Mouse (Mus musculus) thymus, adult 2 months (tissue): ENCODE measurements around the gene Limd1.

Experiments used
- CTCF ChIP-seq: fragments of 200-500 bp; IDR thresholded peaks from 2 replicates; pipeline ENCODE4 v1.5.1; 2012; ENCODE audit warnings: mild to moderate bottlenecking, control low read depth, low read length, moderate library complexity, borderline replicate concordance; ENCODE audit not compliant: control insufficient read depth, poor library complexity, insufficient read depth; ENCODE audit errors: extremely low read depth
- POLR2A ChIP-seq: fragments of 200-500 bp; IDR thresholded peaks from 2 replicates; pipeline ENCODE4 v1.6.1; 2012; ENCODE audit warnings: mild to moderate bottlenecking, low read length, control low read depth, moderate library complexity; ENCODE audit not compliant: control insufficient read depth, poor library complexity, insufficient read depth; ENCODE audit errors: extremely low read depth

DNA sequence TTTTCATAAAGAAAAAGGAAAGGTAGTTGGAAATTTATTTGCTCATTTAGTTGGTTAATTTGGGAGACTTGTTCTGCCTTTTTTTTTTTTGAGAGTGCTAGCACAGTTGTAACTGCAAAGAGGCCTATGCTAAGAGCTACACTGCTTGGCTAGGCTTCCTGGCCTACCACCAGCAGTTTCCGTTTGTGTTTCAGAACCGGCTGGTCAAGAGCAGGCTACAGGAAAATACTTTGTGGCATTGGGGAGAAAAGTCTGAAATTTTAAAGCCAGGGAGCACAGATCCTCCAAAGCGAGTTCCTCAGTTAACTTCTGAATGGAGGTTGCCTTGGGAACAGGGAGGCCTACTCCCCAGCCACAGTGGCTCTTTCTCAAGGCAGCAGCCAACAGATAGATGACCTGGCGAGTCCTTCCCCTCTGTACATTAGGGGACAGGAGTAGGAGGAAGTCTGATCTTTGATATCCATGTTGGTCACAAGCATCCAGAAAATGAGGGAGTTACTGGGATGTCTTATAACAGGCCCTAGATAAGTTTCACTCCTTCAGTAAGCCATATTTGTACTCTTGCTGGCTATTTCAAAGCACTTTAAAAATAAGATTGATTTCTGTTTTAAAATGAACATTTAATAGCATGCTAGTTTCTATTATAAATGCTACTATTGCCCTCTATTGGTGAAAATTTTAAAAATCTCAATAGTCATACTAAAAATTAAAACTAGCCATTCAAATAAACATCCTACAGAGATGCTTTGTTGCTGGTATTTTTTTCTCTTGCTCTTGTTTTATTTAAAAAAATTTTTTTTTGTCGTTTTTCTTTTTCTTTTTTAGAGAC, 38.1 kb upstream of the Limd1 start:
- TF ChIP-seq CTCF: no peak
- no peak for TF ChIP-seq POLR2A
